In genomic region chr11:101469155-101469554, GRCm38 (mm10) we compare ENCODE assay signal across 8 mouse cellular contexts. TPM values are rescaled to one million over a fixed set of nuclear protein-coding genes. Genes with fewer than 3 reads are reported as not detected.
A peak's percentile ranks its signal among the peaks of the same experiment; 100 is the strongest.
DNase-seq lines count a peak whose midpoint lies in the region; ATAC-seq and TF ChIP-seq lines count a peak whose summit lies in the region.

No protein-coding gene starts in this region.

- ATAC-seq in neural tube, embryonic 11.5 days (ENCODE audit: insufficient read depth, low FRiP score, low TSS enrichment), result no peak
- ATAC-seq in forebrain, embryonic 16.5 days, result no peak
- ATAC-seq in liver, embryonic 12.5 days, result no peak
- ATAC-seq in stomach, postnatal 0 days (ENCODE audit: low FRiP score, low TSS enrichment), result no peak

- no peak for DNase-seq in neural tube, embryonic 11.5 days (ENCODE audit: low spot score)
- no peak for DNase-seq in neural tube, embryonic 10.5 days (ENCODE audit: extremely low spot score, low spot score)
- no peak for DNase-seq in stomach, postnatal 0 days (ENCODE audit: low spot score)
- no peak for DNase-seq in left cerebral cortex, postnatal 25 days (ENCODE audit: low spot score in 2 of 2)
- DNase-seq in embryo, embryonic 11 days, result no peak
- DNase-seq in natural killer cell, adult 2 months (ENCODE audit: low spot score in 2 of 2), result no peak

- no peak overlapping the region for H3K27ac ChIP-seq in neural tube, embryonic 11.5 days (ENCODE audit: low read depth, low read length)
- H3K27ac ChIP-seq in forebrain, embryonic 16.5 days (ENCODE audit: low read length), result no peak overlapping the region
- H3K27ac ChIP-seq in liver, embryonic 12.5 days, result no peak overlapping the region
- H3K27ac ChIP-seq in stomach, postnatal 0 days (replicated peaks), result no peak overlapping the region

- intact Hi-C loops in left cerebral cortex, postnatal 25 days (cut with DNase I), result loop anchor here (2.0 kb wide), 1 partner anchor 76 kb away; no protein-coding TSS in a partner anchor

- H3K4me2 ChIP-seq in neural tube, embryonic 11.5 days (ENCODE audit: low read depth), result peak overlapping the region; percentile 85
- peak overlapping the region; percentile 89 for H3K4me2 ChIP-seq in forebrain, embryonic 16.5 days (ENCODE audit: low read length)
- H3K4me2 ChIP-seq in liver, embryonic 12.5 days, result peak overlapping the region; percentile 100
- H3K4me2 ChIP-seq in stomach, postnatal 0 days (replicated peaks; ENCODE audit: low read depth), result peak overlapping the region; percentile 95

- no peak for TF ChIP-seq CTCF in stomach, postnatal 0 days (IDR thresholded peaks at IDR 0.05; ENCODE audit: low read depth)

- no peak for TF ChIP-seq EP300 in stomach, postnatal 0 days (optimal IDR thresholded peaks at IDR 0.05)

- 78% methylated on average over 4 of the region's 4 CpGs for WGBS in neural tube, embryonic 11.5 days
- WGBS in forebrain, embryonic 16.5 days, result 65% methylated on average over 4 of the region's 4 CpGs
- 47% methylated on average over 4 of the region's 4 CpGs for WGBS in liver, embryonic 12.5 days (ENCODE audit: insufficient replicate concordance)
- WGBS in stomach, postnatal 0 days, result 57% methylated on average over 4 of the region's 4 CpGs

- no peaks in the 10 kb centered on the region for H3K9me3 ChIP-seq in neural tube, embryonic 11.5 days (ENCODE audit: control insufficient read depth, low read length)
- H3K9me3 ChIP-seq in forebrain, embryonic 16.5 days (ENCODE audit: control insufficient read depth, low read length), result no peaks in the 10 kb centered on the region
- no peaks in the 10 kb centered on the region for H3K9me3 ChIP-seq in liver, embryonic 12.5 days (replicated peaks)
- no peaks in the 10 kb centered on the region for H3K9me3 ChIP-seq in stomach, postnatal 0 days (ENCODE audit: control insufficient read depth, low read length)

- peaks cover 17% of the 10 kb centered on the region for H3K4me1 ChIP-seq in neural tube, embryonic 11.5 days (ENCODE audit: control insufficient read depth, insufficient read depth, low read length)
- H3K4me1 ChIP-seq in forebrain, embryonic 16.5 days (replicated peaks; ENCODE audit: control insufficient read depth, insufficient read depth, low read length), result peaks cover 34% of the 10 kb centered on the region
- peaks cover 49% of the 10 kb centered on the region for H3K4me1 ChIP-seq in liver, embryonic 12.5 days
- peaks cover 4% of the 10 kb centered on the region for H3K4me1 ChIP-seq in stomach, postnatal 0 days (replicated peaks; ENCODE audit: control insufficient read depth, insufficient read depth)

- peaks cover 2% of the 10 kb centered on the region for H3K36me3 ChIP-seq in neural tube, embryonic 11.5 days (ENCODE audit: control insufficient read depth, insufficient read depth, low read length)
- H3K36me3 ChIP-seq in forebrain, embryonic 16.5 days (ENCODE audit: control insufficient read depth, insufficient read depth), result no peaks in the 10 kb centered on the region
- H3K36me3 ChIP-seq in liver, embryonic 12.5 days, result no peaks in the 10 kb centered on the region
- H3K36me3 ChIP-seq in stomach, postnatal 0 days (ENCODE audit: control insufficient read depth, insufficient read depth, low read length), result no peaks in the 10 kb centered on the region

- H3K27me3 ChIP-seq in neural tube, embryonic 11.5 days (ENCODE audit: control insufficient read depth, insufficient read depth, low read length), result no peaks in the 10 kb centered on the region
- H3K27me3 ChIP-seq in forebrain, embryonic 16.5 days (replicated peaks; ENCODE audit: control insufficient read depth, insufficient read depth, low read length), result no peaks in the 10 kb centered on the region
- peaks cover 79% of the 10 kb centered on the region for H3K27me3 ChIP-seq in liver, embryonic 12.5 days (replicated peaks)
- no peaks in the 10 kb centered on the region for H3K27me3 ChIP-seq in stomach, postnatal 0 days (ENCODE audit: control insufficient read depth, insufficient read depth, low read length)

- H3K9ac ChIP-seq in neural tube, embryonic 11.5 days (ENCODE audit: low read length), result no peak overlapping the region; the same call in 1 of the 2 replicates
- H3K9ac ChIP-seq in forebrain, embryonic 16.5 days (replicated peaks; ENCODE audit: low read depth, low read length), result peak overlapping the region; percentile 80
- no peak overlapping the region for H3K9ac ChIP-seq in liver, embryonic 12.5 days
- H3K9ac ChIP-seq in stomach, postnatal 0 days (ENCODE audit: low read length), result no peak overlapping the region

- peak overlapping the region; percentile 80 for H3K4me3 ChIP-seq in neural tube, embryonic 11.5 days (ENCODE audit: low read depth, low read length)
- H3K4me3 ChIP-seq in forebrain, embryonic 16.5 days (replicated peaks; ENCODE audit: low read length), result peak overlapping the region; percentile 71
- H3K4me3 ChIP-seq in liver, embryonic 12.5 days, result peak overlapping the region; percentile 74
- H3K4me3 ChIP-seq in stomach, postnatal 0 days (ENCODE audit: low read depth, low read length), result no peak overlapping the region

RNA-seq across cellular contexts. Expression of gene Vat1, which starts 3.1 kb away (rescaled TPM):
- polyA plus RNA-seq in neural tube, embryonic 11.5 days (2014; fragmentation: Nextera tagmentation; extraction: Ambion mirVana), result 52.3 and 55.8 TPM in 2 replicates
- 65.5 and 79.5 TPM in 2 replicates for polyA plus RNA-seq in forebrain, embryonic 16.5 days (2015; fragmentation: Nextera tagmentation; extraction: Ambion mirVana)
- polyA plus RNA-seq in liver, embryonic 12.5 days (2016; fragmentation: Nextera tagmentation; extraction: Ambion mirVana), result 11.8 and 12.2 TPM in 2 replicates
- 63.4 and 71.1 TPM in 2 replicates for polyA plus RNA-seq in stomach, postnatal 0 days (2015; fragmentation: Nextera tagmentation; extraction: Ambion mirVana)
- total RNA-seq in left cerebral cortex, postnatal 25 days (2021), result 10 to 100 TPM; 36.7 to 39.9 TPM

RNA-seq across cellular contexts. Expression of gene Rnd2, which starts 4.4 kb away (rescaled TPM):
- 43.9 and 49.0 TPM in 2 replicates for polyA plus RNA-seq in neural tube, embryonic 11.5 days (2014; fragmentation: Nextera tagmentation; extraction: Ambion mirVana)
- polyA plus RNA-seq in forebrain, embryonic 16.5 days (2015; fragmentation: Nextera tagmentation; extraction: Ambion mirVana), result 91.6 and 95.8 TPM in 2 replicates
- polyA plus RNA-seq in liver, embryonic 12.5 days (2016; fragmentation: Nextera tagmentation; extraction: Ambion mirVana), result 3.6 and 3.9 TPM in 2 replicates
- 15.3 and 16.1 TPM in 2 replicates for polyA plus RNA-seq in stomach, postnatal 0 days (2015; fragmentation: Nextera tagmentation; extraction: Ambion mirVana)
- total RNA-seq in left cerebral cortex, postnatal 25 days (2021), result 100 to 1,000 TPM; 149 to 175 TPM

RNA-seq across cellular contexts. Expression of gene Ifi35, which starts 20.9 kb away (rescaled TPM):
- 2.4 and 3.1 TPM in 2 replicates for polyA plus RNA-seq in neural tube, embryonic 11.5 days (2014; fragmentation: Nextera tagmentation; extraction: Ambion mirVana)
- 2.2 and 2.5 TPM in 2 replicates for polyA plus RNA-seq in forebrain, embryonic 16.5 days (2015; fragmentation: Nextera tagmentation; extraction: Ambion mirVana)
- polyA plus RNA-seq in liver, embryonic 12.5 days (2016; fragmentation: Nextera tagmentation; extraction: Ambion mirVana), result 35.8 and 37.1 TPM in 2 replicates
- 37.4 and 37.5 TPM in 2 replicates for polyA plus RNA-seq in stomach, postnatal 0 days (2015; fragmentation: Nextera tagmentation; extraction: Ambion mirVana)
- 1 to 10 TPM; 2.0 to 2.4 TPM for total RNA-seq in left cerebral cortex, postnatal 25 days (2021)

RNA-seq across cellular contexts. Expression of gene Rpl27, which starts 27.1 kb away (rescaled TPM):
- polyA plus RNA-seq in neural tube, embryonic 11.5 days (2014; fragmentation: Nextera tagmentation; extraction: Ambion mirVana), result 389 and 414 TPM in 2 replicates
- polyA plus RNA-seq in forebrain, embryonic 16.5 days (2015; fragmentation: Nextera tagmentation; extraction: Ambion mirVana), result 219 and 239 TPM in 2 replicates
- polyA plus RNA-seq in liver, embryonic 12.5 days (2016; fragmentation: Nextera tagmentation; extraction: Ambion mirVana), result 378 and 390 TPM in 2 replicates
- 317 and 371 TPM in 2 replicates for polyA plus RNA-seq in stomach, postnatal 0 days (2015; fragmentation: Nextera tagmentation; extraction: Ambion mirVana)
- 10 to 100 TPM; 32.5 to 37.0 TPM for total RNA-seq in left cerebral cortex, postnatal 25 days (2021)

RNA-seq across cellular contexts. Expression of gene Ptges3l, which starts 44.0 kb away (rescaled TPM):
- polyA plus RNA-seq in neural tube, embryonic 11.5 days (2014; fragmentation: Nextera tagmentation; extraction: Ambion mirVana), result 6.9 and 7.1 TPM in 2 replicates
- 2.0 TPM in 2 replicates for polyA plus RNA-seq in forebrain, embryonic 16.5 days (2015; fragmentation: Nextera tagmentation; extraction: Ambion mirVana)
- 1.3 and 2.1 TPM in 2 replicates for polyA plus RNA-seq in liver, embryonic 12.5 days (2016; fragmentation: Nextera tagmentation; extraction: Ambion mirVana)
- polyA plus RNA-seq in stomach, postnatal 0 days (2015; fragmentation: Nextera tagmentation; extraction: Ambion mirVana), result 11.1 and 13.4 TPM in 2 replicates
- 1 to 10 TPM; 4.0 to 6.0 TPM for total RNA-seq in left cerebral cortex, postnatal 25 days (2021)
